Mouse (Mus musculus): ENCODE measurements around the gene 4931428L18Rik. TPM values are rescaled to one million over a fixed set of nuclear protein-coding genes. Genes with fewer than 3 reads are reported as not detected.

The 4931428L18Rik gene
- not detected in 2 replicates for polyA plus RNA-seq (2012; rRNA removed)

GRCm38 (mm10) chr1:31222564-31222963 is at the start of gene 4931428L18Rik, which contains the start of gene Pih1d3:
Gene 4931428L18Rik (minus strand): TSS chr1:31222684.
Gene Pih1d3 (plus strand): TSS chr1:31222838.
- DNase-seq (ENCODE audit: extremely low spot score in 1 of 2, low spot score in 1 of 2): no peak

DNA sequence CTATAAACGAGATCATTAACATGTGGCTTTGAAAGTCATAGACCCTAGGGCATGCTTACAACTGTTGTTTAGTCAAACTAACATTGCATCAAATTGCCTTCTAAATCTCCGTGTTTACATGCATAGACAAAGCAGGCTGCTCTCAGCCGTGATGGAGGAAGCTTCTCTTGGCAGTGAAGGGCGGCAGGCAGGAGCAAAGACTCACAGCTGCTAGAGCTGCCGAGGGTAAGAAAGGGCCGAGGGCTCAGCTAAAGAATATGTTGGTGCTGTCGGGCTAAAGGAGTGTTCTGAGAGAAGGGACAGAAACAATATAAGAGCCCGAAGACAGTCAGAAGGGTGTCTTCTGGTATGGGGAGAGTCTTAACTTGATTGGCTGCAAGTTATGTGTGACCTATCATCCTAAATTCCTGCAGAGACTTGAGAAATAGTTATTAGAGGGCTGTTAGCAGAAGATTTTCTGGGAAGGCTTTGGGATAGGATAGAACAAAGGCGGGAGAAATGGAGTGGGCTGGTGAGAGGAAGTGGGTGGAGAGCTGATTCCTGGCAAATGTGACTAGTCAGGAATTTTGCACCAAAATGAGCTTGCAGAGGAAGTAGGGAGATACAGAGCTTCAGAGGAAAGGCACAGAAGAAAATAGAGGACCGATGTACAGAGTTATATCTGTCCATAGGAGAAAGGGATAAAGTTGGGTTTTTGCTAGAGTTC is 37.9 kb upstream of the 4931428L18Rik start:
- DNase-seq (ENCODE audit: extremely low spot score in 1 of 2, low spot score in 1 of 2): peak; percentile 33 to 63

GRCm38 (mm10) chr1:31233319-31234036 is 11.0 kb upstream of the 4931428L18Rik start:
- DNase-seq (ENCODE audit: extremely low spot score in 1 of 2, low spot score in 1 of 2): peak; percentile 6 to 40

- no peak for DNase-seq (ENCODE audit: extremely low spot score in 1 of 2, low spot score in 1 of 2)
These were observed 1.8 kb downstream of the 4931428L18Rik start for GRCm38 (mm10) chr1:31220599-31221250.

- no peak for DNase-seq (ENCODE audit: extremely low spot score in 1 of 2, low spot score in 1 of 2)
These were observed 7.7 kb downstream of the 4931428L18Rik start for GRCm38 (mm10) chr1:31214831-31215230.

- peak; percentile 23 to 87 for DNase-seq (ENCODE audit: extremely low spot score in 1 of 2, low spot score in 1 of 2)
These were observed 12.3 kb downstream of the 4931428L18Rik start for GRCm38 (mm10) chr1:31210144-31210543.

DNA sequence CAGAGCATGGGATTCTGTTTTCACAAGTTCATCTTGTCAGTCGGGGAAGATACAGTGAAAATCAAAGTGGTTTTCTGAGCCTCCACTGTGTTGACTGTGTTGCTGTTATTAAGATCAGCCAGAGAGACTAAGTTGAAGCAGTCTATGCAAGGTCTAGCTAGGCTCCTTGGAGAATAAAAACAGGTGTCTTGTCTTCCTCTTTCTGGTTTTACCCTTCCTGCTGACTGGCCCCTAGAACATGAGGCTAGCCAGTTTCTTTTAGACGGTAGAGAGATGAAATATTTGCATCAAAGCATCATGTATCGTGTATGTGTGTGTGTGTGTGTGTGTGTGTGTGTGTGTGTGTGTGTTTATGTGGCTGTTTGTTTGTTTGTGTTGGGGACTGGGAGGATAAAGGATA is 16.7 kb downstream of the 4931428L18Rik start:
- DNase-seq (ENCODE audit: extremely low spot score in 1 of 2, low spot score in 1 of 2): no peak

GRCm38 (mm10) chr1:31205346-31205745 is 17.1 kb downstream of the 4931428L18Rik start:
- no peak for DNase-seq (ENCODE audit: extremely low spot score in 1 of 2, low spot score in 1 of 2)

- DNase-seq (ENCODE audit: extremely low spot score in 1 of 2, low spot score in 1 of 2): peak; percentile 16 to 63
These were observed 18.7 kb downstream of the 4931428L18Rik start for GRCm38 (mm10) chr1:31203771-31204170.

DNA sequence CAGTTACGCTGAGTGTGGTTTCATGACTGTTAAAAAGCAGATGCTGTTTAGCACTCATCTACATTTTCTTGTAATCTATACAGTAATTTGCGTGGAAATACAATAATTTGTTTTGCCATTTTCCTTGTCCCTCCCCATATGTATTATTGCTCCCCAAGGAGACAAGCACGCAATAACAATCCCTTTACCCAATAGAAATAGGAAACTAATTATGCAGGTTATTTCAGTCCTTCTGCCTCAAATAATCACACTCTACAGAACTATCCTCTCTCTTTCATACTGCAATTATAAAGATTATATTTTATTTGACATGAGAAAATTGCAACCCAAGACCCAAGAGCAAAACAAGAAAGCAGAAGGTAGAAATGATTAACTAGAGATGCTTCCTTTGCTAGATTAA is 25.5 kb downstream of the 4931428L18Rik start:
- DNase-seq (ENCODE audit: extremely low spot score in 1 of 2, low spot score in 1 of 2): no peak

DNA sequence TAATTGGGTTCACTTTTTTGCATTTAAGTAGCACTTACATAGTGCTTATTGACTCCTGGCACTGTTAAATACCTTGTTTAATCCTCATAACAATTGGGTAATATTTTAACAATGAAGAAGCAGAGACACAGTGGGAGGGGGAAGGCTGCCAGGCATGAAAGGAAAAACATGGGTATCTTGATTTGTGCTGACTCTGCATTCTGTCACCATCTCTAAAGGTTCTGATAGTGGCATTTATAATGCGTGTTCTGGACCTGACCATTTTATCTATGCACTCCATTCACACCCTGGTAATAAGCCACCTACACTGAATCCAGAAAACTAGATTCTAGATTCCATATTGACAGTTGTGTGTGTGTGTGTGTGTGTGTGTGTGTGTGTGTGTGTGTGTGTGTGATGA is 26.9 kb downstream of the 4931428L18Rik start:
- no peak for DNase-seq (ENCODE audit: extremely low spot score in 1 of 2, low spot score in 1 of 2)

DNA sequence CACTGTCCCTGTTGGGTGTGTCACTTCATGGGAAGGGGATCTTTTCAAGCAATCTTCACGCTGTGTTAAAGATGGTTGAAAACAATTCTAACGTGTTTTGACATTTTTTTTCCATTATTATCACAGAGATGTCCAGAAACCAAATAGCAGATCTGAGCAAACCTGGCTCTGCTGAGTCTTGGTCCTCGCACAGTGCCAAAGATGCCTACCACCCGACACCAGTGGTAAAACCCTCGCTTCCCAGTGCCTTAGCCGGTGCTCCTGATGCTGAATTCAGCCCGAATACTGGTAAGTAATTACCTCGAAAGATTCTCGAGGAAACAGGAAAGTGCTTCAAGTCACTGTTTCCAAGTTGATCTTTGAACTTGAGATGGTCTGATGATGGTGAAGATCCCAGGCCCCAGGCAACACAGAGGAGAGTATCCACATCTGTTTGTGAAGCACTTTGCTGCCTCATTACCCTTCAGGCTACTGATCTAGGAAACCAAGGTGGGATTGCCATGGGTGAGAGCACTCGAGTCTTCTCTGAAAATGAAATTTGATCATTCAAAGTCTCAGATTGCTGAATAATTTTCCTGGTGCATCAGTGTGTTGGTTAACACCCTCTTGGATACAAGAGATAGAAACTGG is 32.1 kb downstream of the 4931428L18Rik start:
- DNase-seq (ENCODE audit: extremely low spot score in 1 of 2, low spot score in 1 of 2): no peak

DNA sequence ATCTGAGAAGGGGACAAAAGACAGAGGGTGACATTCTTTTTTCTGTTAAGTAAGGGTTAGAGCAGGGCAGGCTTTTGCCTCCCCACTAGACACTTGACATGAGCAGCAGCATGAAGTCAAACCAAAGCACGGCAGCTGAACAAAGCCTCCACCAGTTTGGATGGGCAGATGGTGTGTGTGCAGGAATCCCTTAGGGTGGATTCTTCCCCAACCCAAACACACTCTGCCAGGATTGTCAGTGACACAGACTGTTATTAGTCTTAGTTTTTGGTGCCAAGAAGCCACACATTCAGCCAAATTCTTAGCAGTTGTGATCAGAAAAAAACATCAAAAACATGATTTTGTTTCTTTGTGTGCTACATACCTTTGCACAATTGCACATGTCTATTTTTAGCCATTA is 44.2 kb downstream of the 4931428L18Rik start:
- peak in 1 of 2 experiments; percentile 16 for DNase-seq (ENCODE audit: extremely low spot score in 1 of 2, low spot score in 1 of 2)

- no peak for DNase-seq (ENCODE audit: extremely low spot score in 1 of 2, low spot score in 1 of 2)
These were observed 46.4 kb downstream of the 4931428L18Rik start, which contains the start of gene Lgsn for GRCm38 (mm10) chr1:31176101-31176500. Gene Lgsn (plus strand): TSS chr1:31176401.

DNA sequence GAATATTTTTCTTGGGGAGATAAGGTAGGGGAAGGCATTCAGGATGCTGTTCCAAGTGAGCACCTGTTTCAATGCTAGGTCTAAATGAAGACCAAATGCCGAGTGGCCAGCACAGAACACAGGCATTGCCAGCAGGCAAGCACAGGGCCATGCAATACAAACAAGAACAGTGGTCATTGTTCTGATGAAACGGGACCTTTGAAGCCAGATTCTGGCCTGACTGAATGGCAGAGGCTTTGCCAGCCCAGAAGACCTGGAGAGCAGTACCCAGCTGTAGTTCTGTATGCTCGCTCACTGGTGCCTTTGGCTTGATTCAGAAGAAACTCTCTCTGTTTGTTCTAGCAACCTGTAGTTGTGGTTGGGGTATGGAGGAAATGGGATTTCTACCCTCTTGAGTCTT is 47.1 kb downstream of the 4931428L18Rik start:
- DNase-seq (ENCODE audit: extremely low spot score in 1 of 2, low spot score in 1 of 2): no peak

GRCm38 (mm10) chr1:31165326-31166121 is 57.0 kb downstream of the 4931428L18Rik start:
- DNase-seq (ENCODE audit: extremely low spot score in 1 of 2, low spot score in 1 of 2): no peak

DNA sequence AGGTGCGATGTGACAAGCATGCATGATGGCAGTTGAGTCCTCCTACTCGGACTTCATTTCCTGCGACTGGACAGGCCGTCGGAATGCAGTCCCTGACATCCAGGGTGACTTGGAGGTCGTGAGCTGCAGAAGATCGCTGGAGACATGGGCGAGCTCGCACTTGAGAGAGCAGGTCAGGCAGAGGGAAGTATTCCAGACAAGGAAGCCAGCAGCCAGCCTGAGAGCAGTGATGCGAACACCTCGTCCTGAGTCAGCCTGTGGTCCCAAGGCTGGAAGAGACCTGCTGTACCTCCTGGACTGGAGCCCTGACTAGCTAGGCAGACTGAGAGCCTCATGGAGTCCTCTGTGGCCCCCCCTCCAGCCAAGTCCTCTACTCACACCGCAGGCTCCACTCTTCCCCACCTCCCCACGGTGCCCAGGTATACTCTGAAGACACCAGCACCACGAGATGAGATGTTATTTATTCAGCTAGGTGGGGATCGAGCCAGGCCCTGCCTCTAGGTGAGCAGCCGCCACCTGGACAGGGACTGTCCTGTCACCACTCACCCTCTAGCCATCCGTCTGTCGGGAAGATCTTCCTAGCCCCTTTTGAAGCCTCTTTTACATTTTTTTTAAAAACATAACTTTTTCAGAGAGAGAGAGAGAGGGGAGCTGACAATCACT is 57.8 kb downstream of the 4931428L18Rik start:
- DNase-seq (ENCODE audit: extremely low spot score in 1 of 2, low spot score in 1 of 2): no peak

DNA sequence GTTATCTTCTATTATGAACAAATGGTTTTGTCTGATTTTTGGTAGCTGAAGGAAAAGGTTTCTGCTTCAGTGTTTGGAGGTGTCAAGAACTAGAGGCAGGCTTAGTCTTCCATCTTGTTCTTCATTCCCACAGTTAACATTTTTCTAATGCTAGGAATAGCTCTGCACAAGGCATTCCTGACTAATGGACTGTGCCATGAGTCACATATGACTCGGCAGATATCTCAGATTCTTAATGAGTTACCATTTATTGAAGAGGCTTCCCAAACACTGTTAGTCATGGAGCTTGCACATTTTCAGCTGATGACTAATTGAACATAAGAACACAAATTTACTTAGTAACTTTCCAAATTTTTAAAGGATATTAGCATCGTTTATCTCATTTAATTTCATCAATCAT is 65.6 kb downstream of the 4931428L18Rik start:
- peak in 1 of 2 experiments; percentile 36 for DNase-seq (ENCODE audit: extremely low spot score in 1 of 2, low spot score in 1 of 2)

DNA sequence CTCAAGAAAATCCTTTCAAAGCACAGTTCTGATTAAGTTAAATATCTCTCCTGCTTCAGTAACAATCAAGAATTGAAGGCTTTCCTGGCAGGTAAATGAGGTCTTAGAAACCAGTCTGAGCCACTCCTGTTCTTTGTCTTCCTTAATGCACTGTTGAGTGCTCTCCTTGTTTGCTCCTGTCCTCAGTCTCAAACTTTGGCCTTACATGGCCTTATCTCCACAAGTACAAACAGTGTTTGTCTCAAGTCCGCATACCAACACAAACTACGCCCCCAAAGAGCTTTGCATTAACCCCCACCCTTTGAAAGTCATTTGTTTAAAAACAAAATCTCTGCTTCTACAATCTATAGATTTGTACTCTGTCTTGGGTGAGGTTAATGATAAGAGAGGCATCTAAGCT is 66.3 kb downstream of the 4931428L18Rik start:
- DNase-seq (ENCODE audit: extremely low spot score in 1 of 2, low spot score in 1 of 2): no peak

Data from frontal cortex, adult 2 months (tissue).